Mouse (Mus musculus) midbrain, embryonic 13.5 days (tissue): ENCODE data around the gene Serinc4. TPM values are rescaled to one million over a fixed set of nuclear protein-coding genes. Genes with fewer than 3 reads are reported as not detected.
"Not testable (repeated sequence)": the region's sequence is repeated elsewhere in the genome, so short reads cannot be mapped to it uniquely, and the experiment has no call there.

Experiments used
- ATAC-seq: fragments of 200-750 bp; cut with Nextera tagmentation; 2 replicates; pipeline ENCODE4 v1.8.0; 2017; ENCODE audit warnings: mild to moderate bottlenecking, moderate TSS enrichment, moderate library complexity
- H3K27ac ChIP-seq: fragments of 300-500 bp; sonication (generic); 2 replicates; pipeline ENCODE4 v1.5.1; 2015; ENCODE audit warnings: inconsistent platforms, mild to moderate bottlenecking, moderate library complexity
- H3K27me3 ChIP-seq: fragments of 300-500 bp; sonication (generic); 2 replicates; pipeline ENCODE4 v1.6.1; 2015; ENCODE audit warnings: mild to moderate bottlenecking, inconsistent platforms
- H3K36me3 ChIP-seq: fragments of 300-500 bp; sonication (generic); 2 replicates; pipeline ENCODE4 v1.6.1; 2015; ENCODE audit warnings: mild to moderate bottlenecking, inconsistent platforms
- H3K4me1 ChIP-seq: fragments of 300-500 bp; sonication (generic); replicated peaks from 2 replicates; pipeline ENCODE4 v1.6.1; 2015; ENCODE audit warnings: inconsistent platforms
- H3K4me2 ChIP-seq: fragments of 300-500 bp; sonication (generic); replicated peaks from 2 replicates; pipeline ENCODE4 v1.6.1; 2015; ENCODE audit warnings: moderate library complexity, mild to moderate bottlenecking, inconsistent platforms
- H3K4me3 ChIP-seq: fragments of 300-500 bp; sonication (generic); replicated peaks from 2 replicates; pipeline ENCODE4 v1.5.1; 2015; ENCODE audit warnings: mild to moderate bottlenecking, inconsistent platforms
- H3K9ac ChIP-seq: fragments of 300-500 bp; sonication (generic); replicated peaks from 2 replicates; pipeline ENCODE4 v1.6.1; 2015; ENCODE audit warnings: mild to moderate bottlenecking, inconsistent platforms
- H3K9me3 ChIP-seq: fragments of 300-500 bp; sonication (generic); 2 replicates; pipeline ENCODE4 v1.6.1; 2016; ENCODE audit warnings: mild to moderate bottlenecking, inconsistent platforms
- WGBS: fragments of 180-500 bp; shearing (Covaris S2); methylation state at CpG from one replicate; pipeline ENCODE4 v1.1.7; 2015; 5-methylcytosine and 5-hydroxymethylcytosine counted together
- polyA plus RNA-seq: library from polyadenylated mRNA; unstranded; fragments of >200 nt; fragmentation: Nextera tagmentation; extraction: Ambion mirVana; gene quantifications from 2 replicates; pipeline ENCODE4 v1.2.1, GENCODE M21; 2015

Serinc4 gene
- 1.3 and 1.5 TPM in 2 replicates for polyA plus RNA-seq

DNA sequence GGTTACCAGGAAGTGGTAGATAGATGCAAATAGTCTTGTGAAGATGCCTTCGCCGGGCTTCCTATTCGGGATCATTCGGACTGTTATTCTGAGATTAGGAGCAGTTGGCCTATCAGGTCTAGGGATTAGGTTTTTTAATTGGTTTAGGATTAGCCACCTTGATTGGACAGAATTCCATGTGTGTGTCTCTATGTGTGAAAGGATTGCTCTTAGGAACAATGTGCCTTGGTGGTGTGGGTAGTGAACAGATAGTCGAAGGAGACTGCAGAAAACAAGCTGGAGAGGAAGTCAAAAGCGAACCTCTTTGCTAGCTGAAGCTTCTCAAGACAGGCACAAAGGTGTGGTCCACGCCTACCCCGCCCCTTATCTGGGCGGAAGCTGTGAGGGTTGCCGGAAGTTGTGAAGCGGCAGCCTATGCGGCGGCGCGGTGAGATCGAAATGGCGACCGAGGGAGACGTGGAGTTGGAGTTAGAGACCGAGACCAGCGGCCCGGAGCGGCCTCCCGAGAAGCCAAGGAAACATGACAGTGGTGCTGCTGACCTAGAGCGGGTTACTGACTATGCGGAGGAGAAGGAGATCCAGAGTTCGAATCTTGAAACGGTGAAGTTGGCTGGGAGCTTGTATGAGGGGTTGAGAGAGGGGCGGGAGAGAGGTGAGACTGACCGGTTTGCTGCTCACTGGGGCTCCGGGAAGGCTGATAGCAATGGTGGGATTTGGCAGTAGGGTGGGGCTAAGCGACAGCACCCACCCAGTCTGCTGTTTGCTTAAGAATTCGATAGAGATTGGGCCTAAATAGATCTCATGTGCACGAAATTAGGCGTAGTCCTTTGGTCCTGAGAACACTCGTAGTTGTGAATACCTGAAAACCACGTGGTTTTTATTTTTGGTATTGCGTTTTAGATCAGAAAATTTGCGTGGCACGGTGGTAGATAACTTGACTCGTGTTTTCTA is at the start of gene Serinc4:
Gene Serinc4, minus strand, starts transcription at position 90 of the 951 bp plus-strand sequence.
- H3K9me3 ChIP-seq = no peaks in the 10 kb centered on the region
- H3K9ac ChIP-seq = peak within 1 kb of the TSS; percentile 71
- peak; percentile 95 for ATAC-seq
- no peaks in the 10 kb centered on the region for H3K27me3 ChIP-seq
- peak within 1 kb of the TSS; percentile 68 for H3K27ac ChIP-seq
- H3K36me3 ChIP-seq = peaks cover 40% of the 10 kb centered on the region
- peak within 1 kb of the TSS; percentile 73 for H3K4me2 ChIP-seq
- H3K4me1 ChIP-seq = peaks cover 22% of the 10 kb centered on the region
- WGBS = 3% methylated on average over 41 of the region's 41 CpGs
- peak within 1 kb of the TSS; percentile 65 for H3K4me3 ChIP-seq

DNA sequence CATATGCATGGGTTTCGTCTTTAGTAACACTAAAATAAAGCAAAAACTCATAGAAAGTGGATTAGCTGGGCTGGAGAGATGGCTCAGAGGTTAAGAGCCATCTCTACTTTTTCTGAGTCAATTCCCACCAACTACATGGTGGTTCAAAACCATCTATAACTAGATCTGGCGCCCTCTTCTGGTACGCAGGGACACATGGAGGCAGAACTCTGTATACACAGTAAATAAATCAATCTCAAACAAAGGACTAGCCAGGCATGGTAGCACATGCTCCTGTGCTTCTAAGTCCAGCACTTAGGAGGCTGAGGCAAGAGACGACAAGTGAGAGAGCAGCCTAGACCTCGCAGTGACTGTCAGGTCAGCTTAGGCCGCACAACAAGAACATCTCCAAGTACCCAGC is 45.0 kb upstream of the Serinc4 start:
- not testable (repeated sequence) for H3K27me3 ChIP-seq, H3K4me1 ChIP-seq, H3K4me2 ChIP-seq, H3K27ac ChIP-seq, H3K4me3 ChIP-seq, H3K9me3 ChIP-seq, H3K9ac ChIP-seq, ATAC-seq, H3K36me3 ChIP-seq
- 85% methylated on average over 3 of the region's 6 CpGs for WGBS

DNA sequence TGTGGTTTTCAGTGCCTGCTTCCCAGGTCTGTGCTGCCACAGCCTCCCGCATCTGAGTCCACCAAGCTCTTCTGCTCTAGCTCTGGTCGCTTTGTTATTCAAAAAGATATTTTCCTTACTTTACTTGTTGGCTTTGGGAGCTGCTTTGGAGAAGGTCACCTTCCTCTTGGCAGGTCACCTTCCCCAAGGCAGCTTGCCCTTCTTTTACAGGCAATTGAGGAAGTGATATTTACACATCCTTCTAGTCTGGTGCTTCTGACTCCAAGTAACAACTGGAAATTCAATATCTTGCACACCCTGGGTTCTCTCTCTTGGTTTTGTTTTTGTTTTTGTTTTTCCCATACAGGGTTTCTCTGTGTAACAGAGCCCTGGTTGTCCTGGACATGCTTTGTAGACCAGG is 27.8 kb upstream of the Serinc4 start:
- not testable (repeated sequence) for H3K4me3 ChIP-seq, H3K27me3 ChIP-seq, H3K4me1 ChIP-seq, H3K9ac ChIP-seq, H3K36me3 ChIP-seq, H3K4me2 ChIP-seq, H3K9me3 ChIP-seq, ATAC-seq, H3K27ac ChIP-seq
- 90% methylated on average over 2 of the region's 2 CpGs for WGBS

DNA sequence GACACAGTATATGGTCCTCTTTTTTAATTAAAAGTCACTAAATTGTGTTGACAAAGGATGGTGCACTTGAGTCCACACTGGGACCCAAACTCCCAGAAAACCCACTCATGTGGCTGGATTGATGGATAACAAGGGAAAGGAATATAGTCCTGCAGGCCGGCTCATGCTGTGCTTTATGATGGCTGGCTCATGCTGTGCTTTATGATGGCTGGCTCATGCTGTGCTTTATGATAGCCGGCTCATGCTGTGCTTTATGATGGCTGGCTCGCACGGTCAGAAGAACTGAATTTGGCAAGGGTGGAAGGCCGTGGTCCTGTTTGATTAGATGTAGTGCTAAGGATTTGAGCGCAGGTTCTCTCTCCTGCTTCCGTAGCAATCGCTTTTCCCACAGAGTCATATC is 27.0 kb upstream of the Serinc4 start:
- Histone ChIP-seq H3K9ac (no peak overlapping the region; the same call in 1 of the 2 replicates), H3K27me3 (no peaks in the 10 kb centered on the region), H3K27ac (peak overlapping the region; percentile 35), H3K9me3 (no peaks in the 10 kb centered on the region), H3K4me1 (peaks cover 5% of the 10 kb centered on the region; the same call in 1 of the 2 replicates), H3K4me3 (no peak overlapping the region), H3K36me3 (no peaks in the 10 kb centered on the region), H3K4me2 (no peak overlapping the region)
- WGBS = 44% methylated on average over 8 of the region's 8 CpGs
- peak; percentile 40; the same call in 1 of the 2 replicates for ATAC-seq

DNA sequence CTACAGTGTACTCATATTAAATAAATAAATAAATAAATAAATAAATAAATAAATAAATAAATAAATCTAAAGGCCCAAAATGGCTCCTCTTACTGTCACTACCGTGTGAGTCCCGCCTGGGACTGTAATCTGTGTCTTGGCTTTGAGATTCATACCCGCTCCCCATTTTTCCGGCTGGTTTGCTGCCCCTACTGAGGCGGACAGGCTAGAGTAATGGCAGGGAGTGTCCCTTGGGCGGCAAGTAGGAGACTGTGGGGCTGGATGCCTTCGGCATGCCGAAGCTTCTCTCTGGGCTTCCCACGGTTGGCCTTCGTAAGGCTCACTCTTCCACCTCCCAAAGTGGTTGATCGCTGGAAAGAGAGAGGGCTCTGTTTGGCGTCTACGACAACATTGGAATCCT is 24.3 kb upstream of the Serinc4 start:
- H3K4me2 ChIP-seq, ATAC-seq, H3K4me1 ChIP-seq, H3K27me3 ChIP-seq, H3K36me3 ChIP-seq, H3K9me3 ChIP-seq, H3K9ac ChIP-seq, H3K27ac ChIP-seq, H3K4me3 ChIP-seq: not testable (repeated sequence)
- WGBS = 88% methylated on average over 13 of the region's 13 CpGs

DNA sequence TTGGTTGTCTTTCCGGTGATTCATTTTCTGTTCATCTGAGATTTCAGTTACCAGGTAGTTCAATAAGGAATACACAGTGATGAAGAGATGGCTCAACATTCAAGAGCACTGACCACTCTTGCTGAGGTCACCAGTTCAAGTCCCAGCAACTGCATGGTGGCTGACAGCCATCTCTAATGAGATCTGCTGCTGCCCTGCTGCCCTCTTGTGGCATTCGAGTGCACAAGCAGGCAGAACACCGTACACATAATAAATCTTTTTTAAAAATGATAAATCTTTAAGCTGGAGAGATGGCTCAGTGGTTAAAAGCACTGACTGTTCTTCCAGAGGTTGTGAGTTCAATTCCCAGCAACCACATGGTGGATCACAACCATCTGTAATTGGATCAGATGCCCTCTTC is 23.9 kb upstream of the Serinc4 start:
- H3K4me3 ChIP-seq = no peak overlapping the region
- no peaks in the 10 kb centered on the region for H3K27me3 ChIP-seq
- H3K9me3 ChIP-seq = no peaks in the 10 kb centered on the region
- WGBS = 62% methylated on average over 3 of the region's 3 CpGs
- ATAC-seq = no peak
- H3K36me3 ChIP-seq = no peaks in the 10 kb centered on the region
- peaks cover 5% of the 10 kb centered on the region; the same call in 1 of the 2 replicates for H3K4me1 ChIP-seq
- H3K9ac ChIP-seq = no peak overlapping the region
- H3K27ac ChIP-seq = no peak overlapping the region
- no peak overlapping the region for H3K4me2 ChIP-seq

DNA sequence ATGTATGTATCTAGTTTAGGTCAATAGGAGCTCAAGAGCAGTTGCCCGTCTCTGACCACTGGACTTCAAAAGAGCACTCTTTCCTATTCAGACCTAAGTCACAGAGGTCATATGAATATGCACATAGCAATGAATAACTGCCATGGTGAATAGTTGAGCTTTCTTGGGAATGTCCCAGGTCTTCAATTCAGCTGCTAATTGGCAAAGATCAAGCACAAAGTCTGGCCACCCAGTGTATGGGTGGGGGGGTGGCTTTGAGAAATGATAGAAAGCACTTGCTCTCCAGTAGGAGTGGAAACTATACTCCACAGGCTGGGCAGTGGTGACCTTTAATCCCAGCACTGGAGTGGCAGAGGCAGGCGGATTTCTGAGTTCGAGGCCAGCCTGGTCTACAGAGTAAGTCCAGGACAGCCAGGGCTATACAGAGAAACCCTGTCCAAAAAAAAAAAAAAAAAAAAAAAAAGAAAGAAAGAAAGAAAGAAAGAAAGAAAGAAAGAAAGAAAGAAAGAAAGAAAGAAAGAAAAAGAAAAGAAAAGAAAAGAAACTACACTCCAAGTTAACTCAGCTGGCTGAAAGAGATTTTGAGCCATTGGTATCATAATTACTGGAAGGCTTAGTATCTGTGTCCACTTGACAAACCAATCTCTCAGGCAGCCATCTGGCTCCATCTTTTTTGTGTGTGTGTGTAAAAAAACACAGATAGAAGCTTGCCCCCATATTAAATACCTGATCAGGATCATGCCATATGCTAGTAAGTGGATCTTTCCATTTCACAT is 21.1 kb upstream of the Serinc4 start:
- Histone ChIP-seq H3K4me1 (0 out of 2 replicates have a peak, but pooled peaks cover 4% of the 10 kb centered on the region), H3K4me3 (no peak overlapping the region), H3K36me3 (no peaks in the 10 kb centered on the region), H3K9ac (no peak overlapping the region), H3K27ac (no peak overlapping the region), H3K9me3 (no peaks in the 10 kb centered on the region), H3K4me2 (no peak overlapping the region), H3K27me3 (no peaks in the 10 kb centered on the region)
- 79% methylated on average over 3 of the region's 3 CpGs for WGBS
- no peak for ATAC-seq

DNA sequence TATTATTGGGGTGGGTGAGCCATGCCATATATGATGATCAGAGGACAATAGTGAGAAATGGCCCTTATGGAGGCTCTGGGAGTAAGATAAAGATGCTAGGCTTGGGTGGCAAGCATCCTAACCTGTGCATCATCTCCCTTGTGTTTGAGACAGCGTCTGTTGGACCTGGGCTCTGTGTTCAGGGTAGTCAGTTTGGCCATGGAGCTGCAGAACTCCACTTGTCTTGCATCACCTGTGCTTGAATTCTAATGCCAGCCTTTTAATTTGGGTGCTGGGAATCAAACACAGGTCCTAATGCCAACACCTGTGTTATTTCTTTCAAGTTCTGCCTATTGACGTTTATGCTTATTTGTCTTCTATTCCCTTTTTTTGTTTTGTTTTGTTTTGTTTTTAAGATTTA is 18.7 kb upstream of the Serinc4 start:
- not testable (repeated sequence) for H3K27ac ChIP-seq, H3K9me3 ChIP-seq, H3K4me2 ChIP-seq, H3K4me3 ChIP-seq, H3K36me3 ChIP-seq, H3K27me3 ChIP-seq, ATAC-seq, H3K9ac ChIP-seq, H3K4me1 ChIP-seq
- 95% methylated on average over 2 of the region's 2 CpGs for WGBS

DNA sequence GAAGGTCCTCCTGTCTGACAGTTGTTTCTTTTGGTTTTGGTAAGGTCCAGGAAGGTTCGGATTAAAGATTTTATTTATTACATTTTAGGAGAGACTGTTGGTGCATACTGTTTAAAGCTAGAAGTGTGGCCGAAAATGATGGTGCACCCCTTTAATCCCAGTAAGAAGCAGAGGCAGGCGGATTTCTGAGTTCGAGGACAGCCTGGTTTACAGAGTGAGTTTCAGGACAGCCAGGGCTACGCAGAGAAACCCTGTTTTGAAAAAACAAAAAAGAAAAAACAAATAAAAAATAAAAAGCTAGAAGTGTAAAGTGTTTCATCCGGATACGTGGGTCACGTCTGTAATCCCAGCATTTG is 17.6 kb upstream of the Serinc4 start:
- Histone ChIP-seq H3K4me3 (peak overlapping the region; percentile 62), H3K27ac (peak overlapping the region; percentile 62), H3K36me3 (peaks cover 10% of the 10 kb centered on the region; the same call in 1 of the 2 replicates), H3K4me2 (peak overlapping the region; percentile 82), H3K9me3 (no peaks in the 10 kb centered on the region), H3K27me3 (no peaks in the 10 kb centered on the region), H3K4me1 (peaks cover 4% of the 10 kb centered on the region; the same call in 1 of the 2 replicates), H3K9ac (peak overlapping the region; percentile 76; the same call in 1 of the 2 replicates)
- ATAC-seq = no peak; the same call in 1 of the 2 replicates
- 34% methylated on average over 8 of the region's 8 CpGs for WGBS

DNA sequence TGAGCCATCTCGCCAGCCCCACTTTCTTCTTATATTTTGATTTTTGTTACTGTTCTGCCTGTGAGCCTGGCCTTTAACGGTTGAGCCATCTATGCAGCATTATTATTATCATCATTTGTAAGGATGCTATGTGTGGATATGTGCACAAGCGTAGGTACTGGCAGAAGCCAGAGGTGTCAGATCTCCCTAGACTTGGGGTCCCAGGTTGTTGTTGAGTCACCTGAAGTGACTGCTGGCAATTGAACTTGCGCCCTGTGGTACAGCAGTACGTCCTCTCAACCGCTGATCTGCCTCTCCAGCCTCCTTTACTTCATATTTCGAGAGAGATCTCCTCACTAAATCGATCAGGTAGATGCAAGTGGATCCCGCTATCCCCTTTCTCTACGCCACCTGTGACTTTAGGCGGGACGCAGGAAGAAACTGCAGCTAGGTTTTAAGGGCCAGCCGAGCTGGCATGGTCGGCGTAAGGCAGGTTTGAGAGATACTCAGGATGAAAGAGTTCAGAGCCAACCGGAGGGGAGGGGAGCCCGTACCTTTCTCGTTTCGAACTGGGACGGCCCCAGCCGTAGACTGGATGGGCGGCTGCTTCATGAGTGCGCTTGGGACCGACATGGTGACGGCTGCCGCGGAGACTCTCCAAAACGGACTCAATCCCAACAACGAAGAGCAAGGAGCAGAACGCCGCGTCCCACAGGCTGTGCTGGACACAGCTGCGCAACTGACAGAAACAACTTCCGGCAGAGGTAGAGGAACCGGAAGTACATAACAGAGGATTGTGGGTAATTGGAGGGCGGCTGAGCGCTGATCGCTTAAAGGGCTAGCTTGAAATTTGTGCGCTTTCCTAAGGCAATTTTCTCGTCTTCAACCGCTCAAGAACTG is 17.0 kb upstream of the Serinc4 start, which contains the start of gene Mfap1b:
Gene Mfap1b, minus strand, starts transcription at position 767 of the 879 bp plus-strand sequence.
- Histone ChIP-seq H3K9ac (peak within 1 kb of the TSS; percentile 76), H3K4me2 (peak within 1 kb of the TSS; percentile 82), H3K36me3 (peaks cover 10% of the 10 kb centered on the region; the same call in 1 of the 2 replicates), H3K27ac (peak within 1 kb of the TSS; percentile 62), H3K4me3 (peak within 1 kb of the TSS; percentile 62)
- peak; percentile 97 for ATAC-seq
- 5% methylated on average over 41 of the region's 41 CpGs for WGBS
- H3K9me3 ChIP-seq, H3K27me3 ChIP-seq, H3K4me1 ChIP-seq: not testable (repeated sequence)

DNA sequence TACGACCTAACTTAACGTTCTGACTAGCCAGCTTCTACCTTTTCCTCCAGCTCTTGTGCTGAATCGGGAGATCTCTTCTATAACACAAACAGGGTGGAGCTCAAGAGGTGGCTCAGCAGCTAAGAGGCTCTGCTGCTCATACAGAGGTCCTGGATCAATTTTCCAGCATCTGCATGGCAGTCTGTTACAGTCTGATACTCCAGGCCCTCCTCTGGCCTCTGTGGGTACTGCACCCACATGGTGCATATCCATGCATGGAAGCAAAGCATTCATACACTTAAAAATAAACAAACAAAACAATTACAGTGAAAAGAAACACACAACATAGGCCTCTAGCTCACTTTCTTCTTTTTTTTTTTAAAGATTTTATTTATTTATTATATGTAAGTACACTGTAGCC is 16.2 kb upstream of the Serinc4 start:
- not testable (repeated sequence) for ATAC-seq
- WGBS = 96% methylated on average over 3 of the region's 3 CpGs

More for the DNA sequence above, 16.2 kb upstream of the Serinc4 start:
- H3K9ac ChIP-seq, H3K27me3 ChIP-seq, H3K4me1 ChIP-seq, H3K4me3 ChIP-seq, H3K9me3 ChIP-seq, H3K27ac ChIP-seq: not testable (repeated sequence)
- H3K4me2 ChIP-seq = peak overlapping the region; percentile 82; the same call in 1 of the 2 replicates
- H3K36me3 ChIP-seq = peaks cover 10% of the 10 kb centered on the region; the same call in 1 of the 2 replicates
